Mouse (Mus musculus) left cerebral cortex, adult 2 months (tissue): Measurements from ENCODE around the gene Sh3pxd2b. TPM values are rescaled to one million over a fixed set of nuclear protein-coding genes. Genes with fewer than 3 reads are reported as not detected.

Experiments used
- DNase-seq, 2 experiments: peaks; one replicate each; pipeline ENCODE4 v3.0.0; 2021 to 2022; ENCODE audit warnings: low spot score in 2 of 2, mixed read lengths in 1 of 2; ENCODE audit errors: extremely low spot score in 1 of 2
- H3K27ac ChIP-seq: fragments of 200-600 bp; 2 replicates; pipeline ENCODE4 v1.8.1; 2022
- H3K4me3 ChIP-seq: fragments of 200-600 bp; 2 replicates; pipeline ENCODE4 v1.8.1; 2022
- CTCF ChIP-seq: fragments of 200-600 bp; IDR thresholded peaks from 2 replicates; pipeline ENCODE4 v1.8.1; 2022; ENCODE audit warnings: antibody characterized with exemption, mild to moderate bottlenecking, moderate library complexity
- intact Hi-C: fragments of 180-260 bp; cut with DNase I; formaldehyde crosslinking; loops from one replicate; pipeline ENCODE4 v1.15.1; 2025
- total RNA-seq, 2 experiments: library from RNA; stranded (reverse); gene quantifications; 2 replicates each; pipeline ENCODE4 v1.2.3; 2021

The Sh3pxd2b gene
- total RNA-seq, 2 experiments from 2014 or later, result 11.4 to 16.4 TPM

- DNase-seq, result no peak
- no peak for TF ChIP-seq CTCF
- Histone ChIP-seq H3K4me3 (no peak overlapping the region), H3K27ac (no peak overlapping the region)
- intact Hi-C loops, result loop anchor here (5.0 to 10.0 kb wide), 3 partner anchors 109 to 361 kb away; no protein-coding TSS in a partner anchor
Observed at GRCm38 (mm10) chr11:32343350-32343749, 4.3 kb upstream of the Sh3pxd2b start.

GRCm38 (mm10) chr11:32345504-32346297, 1.9 kb upstream of the Sh3pxd2b start:
- intact Hi-C loops, result loop anchor here (10.0 kb wide), 1 partner anchor 359 kb away; no protein-coding TSS in a partner anchor
- TF ChIP-seq CTCF, result no peak

GRCm38 (mm10) chr11:32347264-32347606, 385 bp upstream of the Sh3pxd2b start:
- H3K27ac ChIP-seq, result no peak overlapping the region
- no peak for DNase-seq
- TF ChIP-seq CTCF, result no peak
- peak overlapping the region; percentile 72 for H3K4me3 ChIP-seq
- intact Hi-C loops, result loop anchor here (10.0 kb wide), 1 partner anchor 358 kb away; no protein-coding TSS in a partner anchor

More at GRCm38 (mm10) chr11:32345504-32346297, 1.9 kb upstream of the Sh3pxd2b start:
- no peak for DNase-seq
- Histone ChIP-seq H3K4me3 (no peak overlapping the region), H3K27ac (no peak overlapping the region)

- Histone ChIP-seq H3K4me3 (peak overlapping the region; percentile 72), H3K27ac (peak overlapping the region; percentile 79)
- TF ChIP-seq CTCF, result no peak
- intact Hi-C loops, result loop anchor here (10.0 kb wide), 1 partner anchor 356 kb away; no protein-coding TSS in a partner anchor
- DNase-seq, result no peak
Observed at GRCm38 (mm10) chr11:32348433-32349283, 1.0 kb downstream of the Sh3pxd2b start.

- Histone ChIP-seq H3K4me3 (no peak overlapping the region), H3K27ac (no peak overlapping the region; the same call in none of the 2 replicates)
- DNase-seq, result no peak
- intact Hi-C loops, result loop anchor here (10.0 kb wide), 1 partner anchor 355 kb away; no protein-coding TSS in a partner anchor
- TF ChIP-seq CTCF, result no peak
Observed at GRCm38 (mm10) chr11:32349284-32349953, 1.8 kb downstream of the Sh3pxd2b start.

GRCm38 (mm10) chr11:32352946-32353345, 5.3 kb downstream of the Sh3pxd2b start:
- intact Hi-C loops, result no loop called here

GRCm38 (mm10) chr11:32355377-32355776, 7.8 kb downstream of the Sh3pxd2b start:
- H3K4me3 ChIP-seq, result no peak overlapping the region
- no peak for TF ChIP-seq CTCF
- intact Hi-C loops, result loop anchor here (2.0 kb wide), 1 partner anchor 47 kb away; no protein-coding TSS in a partner anchor
- peak overlapping the region; percentile 60; the same call in 1 of the 2 replicates for H3K27ac ChIP-seq
- DNase-seq, result no peak

More at GRCm38 (mm10) chr11:32352946-32353345, 5.3 kb downstream of the Sh3pxd2b start:
- H3K27ac ChIP-seq, result peak overlapping the region; percentile 25
- DNase-seq, result peak in 1 of 2 experiments; percentile 38
- no peak overlapping the region for H3K4me3 ChIP-seq
- no peak for TF ChIP-seq CTCF

GRCm38 (mm10) chr11:32357686-32358085, 10.1 kb downstream of the Sh3pxd2b start:
- Histone ChIP-seq H3K27ac (no peak overlapping the region), H3K4me3 (no peak overlapping the region)
- no peak for DNase-seq
- intact Hi-C loops, result no loop called here
- no peak for TF ChIP-seq CTCF

GRCm38 (mm10) chr11:32358399-32358798, 10.8 kb downstream of the Sh3pxd2b start:
- no peak overlapping the region for H3K27ac ChIP-seq

GRCm38 (mm10) chr11:32359566-32359965, 11.9 kb downstream of the Sh3pxd2b start:
- no peak for TF ChIP-seq CTCF
- intact Hi-C loops, result no loop called here
- no peak overlapping the region for H3K27ac ChIP-seq
- no peak for DNase-seq
- H3K4me3 ChIP-seq, result no peak overlapping the region

More at GRCm38 (mm10) chr11:32358399-32358798, 10.8 kb downstream of the Sh3pxd2b start:
- DNase-seq, result no peak
- intact Hi-C loops, result no loop called here
- no peak overlapping the region for H3K4me3 ChIP-seq
- TF ChIP-seq CTCF, result no peak

- no peak for DNase-seq
- H3K27ac ChIP-seq, result no peak overlapping the region
- intact Hi-C loops, result no loop called here
- no peak overlapping the region for H3K4me3 ChIP-seq
- no peak for TF ChIP-seq CTCF
Observed at GRCm38 (mm10) chr11:32361774-32362173, 14.2 kb downstream of the Sh3pxd2b start.
